Mouse (Mus musculus): Measurements from ENCODE around the gene 9930111J21Rik2.

DNA sequence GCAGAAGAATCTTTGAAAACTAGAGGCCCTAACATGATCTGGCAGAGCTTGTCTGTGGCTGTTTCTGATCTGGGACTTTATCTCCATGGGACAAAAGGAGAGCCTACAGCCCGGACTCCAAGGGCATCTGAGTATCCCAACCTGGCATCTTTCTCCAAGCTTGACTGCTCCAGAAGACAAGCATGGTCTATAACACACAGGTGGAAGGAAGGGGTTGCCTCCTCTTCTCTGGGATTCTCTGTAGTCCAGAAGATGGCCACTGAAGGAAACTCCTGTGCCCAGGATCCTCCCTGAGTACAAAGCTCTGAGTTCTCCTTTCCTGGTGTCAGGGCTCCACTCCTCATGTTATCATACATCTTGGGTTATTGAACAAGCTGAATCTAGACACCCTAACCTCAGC lies 29.6 kb upstream of the 9930111J21Rik2 start:
- no peak for TF ChIP-seq CTCF (conservative IDR thresholded peaks at IDR 0.05; ENCODE audit: insufficient read depth, insufficient read length, low read depth, low read length)
- TF ChIP-seq POLR2A (IDR thresholded peaks at IDR 0.05; ENCODE audit: low read depth, low read length) = no peak
